Mouse (Mus musculus) skeletal muscle tissue, adult 2 months (tissue): ENCODE measurements around the gene Islr2.

Experiments
- DNase-seq: peaks from one replicate; pipeline ENCODE4 v3.0.0-alpha.2; 2012; ENCODE audit warnings: low read depth, low spot score

Islr2 gene

DNA sequence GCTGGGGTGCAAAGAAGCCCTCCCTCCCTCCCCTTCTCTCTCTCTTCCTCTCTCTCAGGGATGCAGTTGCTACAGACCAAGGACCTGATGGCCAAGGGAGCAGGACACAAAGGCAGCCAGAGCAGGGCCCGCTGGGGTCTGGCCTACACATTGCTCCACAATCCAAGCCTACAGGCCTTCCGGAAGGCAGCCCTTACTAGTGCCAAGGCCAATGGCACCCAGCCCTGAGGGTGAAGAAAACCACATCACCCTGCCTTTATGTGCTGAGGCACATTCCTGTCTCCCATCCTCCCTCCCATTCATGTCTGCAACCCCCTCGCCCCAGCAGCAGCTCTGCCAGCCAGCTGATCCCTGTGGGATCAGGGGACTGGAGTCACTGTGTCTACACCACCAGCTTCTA, 51.0 kb downstream of the Islr2 start:
- peak; percentile 10 for DNase-seq

DNA sequence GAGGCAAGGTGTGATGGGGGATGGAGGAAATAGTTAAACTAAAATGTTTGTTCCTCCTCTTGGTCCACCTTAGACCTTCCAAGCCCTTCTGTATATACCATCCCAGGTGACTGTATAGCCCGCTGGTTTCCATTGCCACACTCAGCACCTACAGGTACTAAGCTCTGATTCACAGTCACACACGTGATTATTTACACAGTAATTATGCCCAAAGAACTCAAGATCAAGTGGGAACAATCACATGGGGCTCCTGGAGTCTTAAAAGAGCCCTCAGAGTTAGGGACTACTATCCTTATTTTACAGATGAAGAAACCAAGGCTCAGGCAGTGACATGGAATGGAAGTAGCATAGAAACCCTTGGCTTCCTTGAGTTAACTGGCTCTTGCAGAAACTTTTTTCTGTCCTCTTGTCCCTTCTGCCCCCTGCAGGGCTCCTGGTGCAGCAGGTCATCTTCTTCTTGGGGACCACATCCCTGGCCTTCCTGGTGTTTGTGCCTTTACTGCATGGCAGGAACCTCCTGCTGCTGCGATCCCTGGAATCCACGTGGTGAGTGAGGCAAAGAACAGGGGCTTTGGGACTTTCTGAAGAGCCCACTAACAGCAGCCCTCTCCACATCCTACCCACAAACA, 53.3 kb downstream of the Islr2 start:
- DNase-seq: no peak

DNA sequence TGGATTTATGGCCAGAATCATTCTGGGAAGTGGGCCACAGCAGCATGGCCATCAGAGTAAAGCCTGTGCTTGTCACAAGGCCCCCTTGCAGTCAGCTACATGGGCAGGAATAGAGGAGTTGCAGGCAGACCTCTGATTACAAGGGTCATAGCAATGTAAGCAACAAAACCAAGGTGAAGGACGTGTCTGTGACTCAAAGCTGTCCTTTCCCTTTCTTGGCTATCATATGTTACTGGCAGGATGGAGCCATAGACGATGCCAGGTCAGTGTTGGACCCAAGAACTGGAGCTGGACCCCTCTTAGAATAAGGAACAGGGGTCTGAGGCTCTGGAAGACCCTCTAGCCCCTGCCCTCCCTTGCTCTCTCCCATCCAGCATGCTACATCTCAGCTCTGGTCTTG, 55.3 kb downstream of the Islr2 start:
- DNase-seq: no peak
